Mouse (Mus musculus) heart, adult 2 months (tissue): ENCODE data around the gene Traf5.

Source experiments
- CTCF ChIP-seq: fragments of 200-600 bp; IDR thresholded peaks from 2 replicates; pipeline ENCODE4 v1.8.1; 2022; ENCODE audit warnings: antibody characterized with exemption, mild to moderate bottlenecking, moderate library complexity
- EP300 ChIP-seq: fragments of 200-500 bp; IDR thresholded peaks from 2 replicates; pipeline ENCODE4 v1.6.1; 2011; ENCODE audit warnings: low read depth, low read length, control low read depth; ENCODE audit not compliant: insufficient read depth
- POLR2A ChIP-seq: fragments of 200-500 bp; IDR thresholded peaks from 2 replicates; pipeline ENCODE4 v1.6.1; 2011; ENCODE audit warnings: mild to moderate bottlenecking, low read depth, low read length, control low read depth; ENCODE audit not compliant: insufficient read depth

DNA sequence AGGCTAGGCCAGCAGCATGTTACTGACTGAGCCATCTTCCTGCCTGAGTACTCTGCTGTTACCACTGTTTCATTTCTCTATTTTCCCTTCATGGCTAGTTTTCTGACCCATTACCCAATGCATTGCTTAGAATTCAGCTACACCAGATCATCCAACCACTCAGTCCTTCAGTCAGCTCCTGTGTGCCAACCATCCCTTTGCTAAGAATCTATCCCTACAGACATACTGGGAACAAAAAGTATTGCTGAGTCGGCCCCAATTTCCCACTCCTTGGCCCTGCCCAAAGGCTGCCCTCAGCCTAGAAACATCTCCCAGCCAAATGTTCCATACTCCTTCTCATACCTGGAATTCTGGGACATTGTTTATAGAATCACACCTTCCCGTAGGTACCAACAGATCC lies 11.2 kb downstream of the Traf5 start:
- no peak for TF ChIP-seq CTCF
- no peak for TF ChIP-seq POLR2A
- no peak for TF ChIP-seq EP300
